Mouse (Mus musculus) embryonic facial prominence, embryonic 11.5 days (tissue): ENCODE data around the gene Gmppa. TPM values are rescaled to one million over a fixed set of nuclear protein-coding genes. Genes with fewer than 3 reads are reported as not detected.

Experiments used
- ATAC-seq: fragments of 200-750 bp; cut with Nextera tagmentation; replicated peaks from 2 replicates; pipeline ENCODE4 v1.8.0; 2017; ENCODE audit warnings: low read depth; ENCODE audit not compliant: insufficient number of reproducible peaks, low FRiP score, low TSS enrichment
- DNase-seq: peaks from one replicate; pipeline ENCODE4 v3.0.0-alpha.2; 2015; ENCODE audit warnings: low spot score
- H3K27ac ChIP-seq: fragments of 300-500 bp; sonication (generic); replicated peaks from 2 replicates; pipeline ENCODE4 v1.5.1; 2014; ENCODE audit warnings: mild to moderate bottlenecking, low read depth, low read length, control low read depth
- H3K27me3 ChIP-seq: fragments of 300-500 bp; sonication (generic); 2 replicates; pipeline ENCODE4 v1.6.1; 2014; ENCODE audit warnings: mild to moderate bottlenecking, low read length, moderate library complexity, mixed read lengths; ENCODE audit not compliant: control insufficient read depth, insufficient read depth
- H3K36me3 ChIP-seq: fragments of 300-500 bp; sonication (generic); replicated peaks from 2 replicates; pipeline ENCODE4 v1.6.1; 2014; ENCODE audit warnings: low read depth, mild to moderate bottlenecking, low read length, moderate library complexity, mixed read lengths; ENCODE audit not compliant: control insufficient read depth, insufficient read depth
- H3K4me1 ChIP-seq: fragments of 300-500 bp; sonication (generic); 2 replicates; pipeline ENCODE4 v1.6.1; 2014; ENCODE audit warnings: low read length, mixed read lengths; ENCODE audit not compliant: control insufficient read depth, insufficient read depth
- H3K4me2 ChIP-seq: fragments of 300-500 bp; sonication (generic); 2 replicates; pipeline ENCODE4 v1.6.1; 2014; ENCODE audit warnings: low read depth, mild to moderate bottlenecking, control low read depth, low read length, moderate library complexity
- H3K4me3 ChIP-seq: fragments of 300-500 bp; sonication (generic); 2 replicates; pipeline ENCODE4 v1.5.1; 2014; ENCODE audit warnings: low read depth, low read length, control low read depth
- H3K9ac ChIP-seq: fragments of 300-500 bp; sonication (generic); replicated peaks from 2 replicates; pipeline ENCODE4 v1.6.1; 2014; ENCODE audit warnings: mild to moderate bottlenecking, control low read depth, low read length
- H3K9me3 ChIP-seq: fragments of 300-500 bp; sonication (generic); replicated peaks from 2 replicates; pipeline ENCODE4 v1.6.1; 2016; ENCODE audit warnings: mild to moderate bottlenecking, low read length, inconsistent platforms, mixed read lengths; ENCODE audit not compliant: control insufficient read depth
- WGBS: fragments of 180-500 bp; shearing (Covaris S2); extraction: QIAGEN DNeasy Blood & Tissue Kit; methylation state at CpG from one replicate; pipeline ENCODE4 v1.1.7; 2014; 5-methylcytosine and 5-hydroxymethylcytosine counted together
- polyA plus RNA-seq: library from polyadenylated mRNA; unstranded; fragments of >200 nt; fragmentation: Nextera tagmentation; extraction: Ambion mirVana; gene quantifications from 2 replicates; pipeline ENCODE4 v1.2.1, GENCODE M21; 2014

Gmppa gene
- polyA plus RNA-seq, 1 experiment from 2014 or later: 38.4 TPM

- no peaks in the 10 kb centered on the region for H3K9me3 ChIP-seq
- no peak overlapping the region for H3K4me2 ChIP-seq
- H3K36me3 ChIP-seq: no peaks in the 10 kb centered on the region
- peak overlapping the region; percentile 29; the same call in 1 of the 2 replicates for H3K27ac ChIP-seq
- no peaks in the 10 kb centered on the region for H3K27me3 ChIP-seq
- no peak overlapping the region for H3K4me3 ChIP-seq
- no peak overlapping the region for H3K9ac ChIP-seq
- DNase-seq: peak; percentile 87
- H3K4me1 ChIP-seq: peaks cover 18% of the 10 kb centered on the region
- peak; percentile 57; the same call in 1 of the 2 replicates for ATAC-seq
- WGBS: 11% methylated on average over 9 of the region's 9 CpGs
Measured at GRCm38 (mm10) chr1:75398761-75399402, 36.8 kb upstream of the Gmppa start.

GRCm38 (mm10) chr1:75399755-75400492, 35.8 kb upstream of the Gmppa start:
- DNase-seq: peak; percentile 80
- 4% methylated on average over 15 of the region's 15 CpGs for WGBS
- peak overlapping the region; percentile 29 for H3K27ac ChIP-seq
- no peaks in the 10 kb centered on the region for H3K9me3 ChIP-seq
- peak overlapping the region; percentile 36 for H3K4me2 ChIP-seq
- H3K36me3 ChIP-seq: no peaks in the 10 kb centered on the region
- peaks cover 18% of the 10 kb centered on the region for H3K4me1 ChIP-seq
- H3K27me3 ChIP-seq: no peaks in the 10 kb centered on the region
- 0 out of 2 replicates have a peak overlapping the region, but pooled peaks have one; percentile 13 for H3K4me3 ChIP-seq
- peak overlapping the region; percentile 43 for H3K9ac ChIP-seq
- ATAC-seq: peak; percentile 71

- Histone ChIP-seq H3K27me3 (no peaks in the 10 kb centered on the region), H3K36me3 (no peaks in the 10 kb centered on the region), H3K4me3 (0 out of 2 replicates have a peak overlapping the region, but pooled peaks have one; percentile 1), H3K4me1 (peaks cover 18% of the 10 kb centered on the region), H3K27ac (peak overlapping the region; percentile 29; the same call in 1 of the 2 replicates), H3K9me3 (no peaks in the 10 kb centered on the region), H3K9ac (peak overlapping the region; percentile 43), H3K4me2 (peak overlapping the region; percentile 36)
- ATAC-seq (0 out of 2 replicates have a peak, but pooled peaks have one; percentile 6), DNase-seq (no peak)
- WGBS: 39% methylated on average over 6 of the region's 6 CpGs
Measured at GRCm38 (mm10) chr1:75400493-75401115, 35.1 kb upstream of the Gmppa start.

GRCm38 (mm10) chr1:75405547-75405946, 30.2 kb upstream of the Gmppa start:
- Histone ChIP-seq H3K9ac (no peak overlapping the region), H3K4me1 (peaks cover under 1% of the 10 kb centered on the region; the same call in 1 of the 2 replicates), H3K27me3 (no peaks in the 10 kb centered on the region), H3K4me2 (no peak overlapping the region), H3K4me3 (no peak overlapping the region), H3K27ac (no peak overlapping the region), H3K36me3 (no peaks in the 10 kb centered on the region), H3K9me3 (no peaks in the 10 kb centered on the region)
- DNase-seq (no peak), ATAC-seq (no peak)
- 85% methylated on average over 3 of the region's 3 CpGs for WGBS

- WGBS: 93% methylated on average over 15 of the region's 15 CpGs
- no peaks in the 10 kb centered on the region for H3K27me3 ChIP-seq
- DNase-seq (no peak), ATAC-seq (no peak)
- no peak overlapping the region for H3K27ac ChIP-seq
- no peaks in the 10 kb centered on the region for H3K36me3 ChIP-seq
- no peak overlapping the region for H3K9ac ChIP-seq
- H3K4me3 ChIP-seq: no peak overlapping the region
- no peak overlapping the region for H3K4me2 ChIP-seq
- no peaks in the 10 kb centered on the region for H3K4me1 ChIP-seq
- H3K9me3 ChIP-seq: no peaks in the 10 kb centered on the region
Measured at GRCm38 (mm10) chr1:75406173-75406572, 29.6 kb upstream of the Gmppa start.

- no peaks in the 10 kb centered on the region for H3K36me3 ChIP-seq
- no peak overlapping the region for H3K9ac ChIP-seq
- no peak for DNase-seq
- WGBS: 94% methylated on average over 9 of the region's 9 CpGs
- no peaks in the 10 kb centered on the region for H3K4me1 ChIP-seq
- no peaks in the 10 kb centered on the region for H3K9me3 ChIP-seq
- H3K27ac ChIP-seq: no peak overlapping the region
- H3K4me3 ChIP-seq: no peak overlapping the region
- no peak overlapping the region for H3K4me2 ChIP-seq
- no peaks in the 10 kb centered on the region for H3K27me3 ChIP-seq
- ATAC-seq: no peak
Measured at GRCm38 (mm10) chr1:75407056-75407455, 28.7 kb upstream of the Gmppa start.

GRCm38 (mm10) chr1:75408210-75408609, 27.5 kb upstream of the Gmppa start:
- ATAC-seq (no peak), DNase-seq (no peak)
- no peak overlapping the region for H3K9ac ChIP-seq
- H3K27me3 ChIP-seq: no peaks in the 10 kb centered on the region
- H3K4me3 ChIP-seq: no peak overlapping the region
- H3K36me3 ChIP-seq: no peaks in the 10 kb centered on the region
- H3K4me2 ChIP-seq: no peak overlapping the region
- no peaks in the 10 kb centered on the region for H3K9me3 ChIP-seq
- 86% methylated on average over 4 of the region's 4 CpGs for WGBS
- H3K27ac ChIP-seq: no peak overlapping the region
- no peaks in the 10 kb centered on the region for H3K4me1 ChIP-seq

- no peak overlapping the region for H3K9ac ChIP-seq
- DNase-seq (no peak), ATAC-seq (no peak)
- H3K4me2 ChIP-seq: no peak overlapping the region
- H3K27ac ChIP-seq: no peak overlapping the region
- no peaks in the 10 kb centered on the region for H3K4me1 ChIP-seq
- H3K27me3 ChIP-seq: no peaks in the 10 kb centered on the region
- H3K36me3 ChIP-seq: no peaks in the 10 kb centered on the region
- 91% methylated on average over 7 of the region's 7 CpGs for WGBS
- H3K4me3 ChIP-seq: no peak overlapping the region
- H3K9me3 ChIP-seq: no peaks in the 10 kb centered on the region
Measured at GRCm38 (mm10) chr1:75409950-75410349, 25.8 kb upstream of the Gmppa start.
